ENCODE assay signal across 35 mouse cellular contexts in genomic region chr3:154690260-154690659, GRCm38 (mm10). TPM values are rescaled to one million over a fixed set of nuclear protein-coding genes. Genes with fewer than 3 reads are reported as not detected.
"Had no signal": no experiment of that assay in that cellular context is flagged by ENCODE, and none has a peak within 500 bp of the region (broad histone marks: within the 10 kb centered on the region; RNA-seq: fewer than 3 reads in every experiment).

No protein-coding gene starts in this region.

- H3K9ac ChIP-seq: heart, embryonic 12.5 days; heart, embryonic 13.5 days; heart, embryonic 15.5 days; hindbrain, embryonic 12.5 days; hindbrain, embryonic 13.5 days; hindbrain, embryonic 14.5 days; hindbrain, embryonic 15.5 days; intestine, embryonic 15.5 days; kidney, embryonic 15.5 days had no signal

- H3K27ac ChIP-seq: heart, embryonic 10.5 days; heart, embryonic 13.5 days; heart, embryonic 15.5 days; hindbrain, embryonic 10.5 days; hindbrain, embryonic 12.5 days; hindbrain, embryonic 13.5 days; hindbrain, embryonic 14.5 days; hindbrain, embryonic 15.5 days; hindbrain, postnatal 0 days; intestine, embryonic 15.5 days; kidney, embryonic 15.5 days; kidney, postnatal 0 days; left cerebral cortex, adult 2 months had no signal

- H3K4me1 ChIP-seq: hindbrain, embryonic 12.5 days had no signal

- H3K9me3 ChIP-seq: heart, embryonic 10.5 days; heart, embryonic 12.5 days; heart, embryonic 13.5 days; heart, embryonic 15.5 days; hindbrain, embryonic 10.5 days; hindbrain, embryonic 12.5 days; hindbrain, embryonic 13.5 days; hindbrain, embryonic 15.5 days; intestine, embryonic 15.5 days; kidney, embryonic 15.5 days had no signal

- H3K27me3 ChIP-seq: heart, embryonic 12.5 days; heart, embryonic 13.5 days; heart, embryonic 15.5 days; hindbrain, embryonic 12.5 days; hindbrain, embryonic 13.5 days; hindbrain, embryonic 15.5 days; intestine, embryonic 15.5 days had no signal

- H3K4me2 ChIP-seq: heart, embryonic 11.5 days; heart, embryonic 12.5 days; heart, embryonic 13.5 days; heart, embryonic 15.5 days; hindbrain, embryonic 12.5 days; hindbrain, embryonic 13.5 days; hindbrain, embryonic 14.5 days; hindbrain, embryonic 15.5 days; intestine, embryonic 15.5 days; kidney, embryonic 15.5 days had no signal

- H3K4me3 ChIP-seq: heart, embryonic 10.5 days; heart, embryonic 12.5 days; heart, embryonic 13.5 days; heart, embryonic 15.5 days; hindbrain, embryonic 10.5 days; hindbrain, embryonic 12.5 days; hindbrain, embryonic 13.5 days; hindbrain, embryonic 15.5 days; intestine, embryonic 15.5 days; kidney, embryonic 15.5 days; left cerebral cortex, adult 2 months had no signal

- H3K36me3 ChIP-seq: heart, embryonic 10.5 days; heart, embryonic 12.5 days; heart, embryonic 13.5 days; heart, embryonic 15.5 days; hindbrain, embryonic 10.5 days; hindbrain, embryonic 12.5 days; hindbrain, embryonic 13.5 days; hindbrain, embryonic 15.5 days; intestine, embryonic 15.5 days; kidney, embryonic 15.5 days had no signal

- DNase-seq: heart, postnatal 10 days; heart, postnatal 14 days; heart, postnatal 36 days; heart, postnatal 4 days; kidney, adult 11 months; kidney, adult 18-20 months; kidney, adult 2 months; kidney, adult 8-10 months; kidney, adult 9 months; kidney, postnatal 10 days; kidney, postnatal 14 days; kidney, postnatal 25 days; kidney, postnatal 36 days; kidney, postnatal 4 days; layer of hippocampus, adult 9-11 months; layer of hippocampus, postnatal 36 days had no signal

RNA-seq across cellular contexts. Expression of gene Erich3, which starts 26.6 kb away (rescaled TPM):
- total RNA-seq: hematopoietic stem cell, adult 5-6 weeks had no signal
- polyA plus RNA-seq: inflammation-experienced regulatory T-cells, adult 6 months; intestine, embryonic 16.5 days; kidney, embryonic 14.5 days; kidney, postnatal 0 days had no signal
